Mouse (Mus musculus) heart, embryonic 11.5 days (tissue): ENCODE results near the gene Tent4b. TPM values are rescaled to one million over a fixed set of nuclear protein-coding genes. Genes with fewer than 3 reads are reported as not detected.
A peak's percentile ranks its signal among the peaks of the same experiment; 100 is the strongest.

Experiments
- ATAC-seq: fragments of 200-750 bp; cut with Nextera tagmentation; replicated peaks from 2 replicates; pipeline ENCODE4 v1.8.0; 2017; ENCODE audit warnings: moderate library complexity; ENCODE audit not compliant: insufficient number of reproducible peaks, low FRiP score, low TSS enrichment
- H3K27ac ChIP-seq: fragments of 300-500 bp; sonication (generic); 2 replicates; pipeline ENCODE4 v1.5.1; 2014; ENCODE audit warnings: mild to moderate bottlenecking, low read depth, low read length
- H3K27me3 ChIP-seq: fragments of 300-500 bp; sonication (generic); 2 replicates; pipeline ENCODE4 v1.6.1; 2014; ENCODE audit warnings: mild to moderate bottlenecking, low read length, mixed read lengths; ENCODE audit not compliant: control insufficient read depth, insufficient read depth
- H3K36me3 ChIP-seq: fragments of 300-500 bp; sonication (generic); 2 replicates; pipeline ENCODE4 v1.6.1; 2014; ENCODE audit warnings: mild to moderate bottlenecking, low read length, moderate library complexity, mixed read lengths; ENCODE audit not compliant: control insufficient read depth, insufficient read depth
- H3K4me1 ChIP-seq: fragments of 300-500 bp; sonication (generic); 2 replicates; pipeline ENCODE4 v1.6.1; 2014; ENCODE audit warnings: low read length; ENCODE audit not compliant: control insufficient read depth, insufficient read depth
- H3K4me2 ChIP-seq: fragments of 300-500 bp; sonication (generic); 2 replicates; pipeline ENCODE4 v1.6.1; 2014; ENCODE audit warnings: mild to moderate bottlenecking, moderate library complexity
- H3K4me3 ChIP-seq: fragments of 300-500 bp; sonication (generic); 2 replicates; pipeline ENCODE4 v1.5.1; 2014; ENCODE audit warnings: low read depth, low read length
- H3K9ac ChIP-seq: fragments of 300-500 bp; sonication (generic); 2 replicates; pipeline ENCODE4 v1.6.1; 2014; ENCODE audit warnings: mild to moderate bottlenecking, low read depth, low read length, moderate library complexity
- H3K9me3 ChIP-seq: fragments of 300-500 bp; sonication (generic); replicated peaks from 2 replicates; pipeline ENCODE4 v1.6.1; 2016; ENCODE audit warnings: low read length; ENCODE audit not compliant: control insufficient read depth
- WGBS: fragments of 180-500 bp; shearing (Covaris S2); extraction: QIAGEN DNeasy Blood & Tissue Kit; methylation state at CpG from one replicate; pipeline ENCODE4 v1.1.7; 2014; ENCODE audit not compliant: insufficient replicate concordance; 5-methylcytosine and 5-hydroxymethylcytosine counted together
- polyA plus RNA-seq: library from polyadenylated mRNA; unstranded; fragments of >200 nt; fragmentation: Nextera tagmentation; extraction: Ambion mirVana; gene quantifications from 2 replicates; pipeline ENCODE4 v1.2.1, GENCODE M21; 2014

Tent4b gene
- polyA plus RNA-seq, 1 experiment from 2014 or later, result 9.7 TPM

DNA sequence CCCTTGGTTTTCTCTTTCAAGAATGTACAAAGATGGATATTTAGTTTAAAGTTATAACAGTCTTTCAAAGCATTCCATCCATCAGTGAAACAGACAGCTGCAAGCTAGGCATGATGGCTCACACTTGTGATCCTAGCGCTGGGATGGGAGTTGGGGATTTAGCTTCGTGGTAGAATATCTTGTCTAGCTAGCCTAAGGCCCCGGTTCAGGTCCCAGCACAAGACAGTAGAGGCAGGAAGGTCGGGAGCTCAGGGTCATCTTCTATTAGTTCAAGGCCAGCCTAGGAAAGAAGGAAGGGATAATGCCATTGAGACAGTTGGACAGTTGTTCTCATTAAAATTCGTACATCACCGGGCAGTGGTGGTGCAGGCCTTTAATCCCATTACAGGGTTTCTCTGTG is 13.3 kb upstream of the Tent4b start:
- H3K4me2 ChIP-seq, result no peak overlapping the region
- H3K36me3 ChIP-seq, result no peaks in the 10 kb centered on the region
- H3K4me3 ChIP-seq, result no peak overlapping the region
- no peaks in the 10 kb centered on the region for H3K4me1 ChIP-seq
- H3K27ac ChIP-seq, result no peak overlapping the region
- 80% methylated on average over 6 of the region's 6 CpGs for WGBS
- H3K27me3 ChIP-seq, result no peaks in the 10 kb centered on the region
- H3K9ac ChIP-seq, result no peak overlapping the region
- no peaks in the 10 kb centered on the region for H3K9me3 ChIP-seq
- no peak for ATAC-seq

DNA sequence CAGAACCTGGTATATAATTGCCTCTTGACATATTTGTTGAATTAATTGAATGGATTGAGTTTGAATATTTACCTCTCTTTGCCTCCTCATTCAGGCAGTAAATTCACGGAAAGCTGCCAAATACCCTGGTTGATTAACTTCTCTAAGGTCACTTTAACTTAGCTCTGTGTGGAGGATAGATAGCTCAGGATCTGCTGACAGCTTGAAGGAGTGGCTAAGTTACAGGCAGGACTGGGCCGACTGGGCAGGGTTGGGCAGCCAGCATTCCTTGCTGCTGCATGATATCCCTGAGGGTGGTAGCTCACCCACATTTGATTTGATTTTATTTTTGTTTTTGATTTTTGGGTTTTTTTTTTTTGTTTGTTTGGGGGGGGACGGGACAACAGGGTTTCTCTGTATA is 1.7 kb upstream of the Tent4b start:
- no peak overlapping the region for H3K4me3 ChIP-seq
- no peak for ATAC-seq
- H3K9ac ChIP-seq, result no peak overlapping the region
- no peaks in the 10 kb centered on the region for H3K27me3 ChIP-seq
- H3K4me1 ChIP-seq, result peaks cover 18% of the 10 kb centered on the region
- no peaks in the 10 kb centered on the region for H3K36me3 ChIP-seq
- H3K9me3 ChIP-seq, result no peaks in the 10 kb centered on the region
- WGBS, result 20% methylated on average over 3 of the region's 3 CpGs
- H3K4me2 ChIP-seq, result no peak overlapping the region
- H3K27ac ChIP-seq, result no peak overlapping the region

DNA sequence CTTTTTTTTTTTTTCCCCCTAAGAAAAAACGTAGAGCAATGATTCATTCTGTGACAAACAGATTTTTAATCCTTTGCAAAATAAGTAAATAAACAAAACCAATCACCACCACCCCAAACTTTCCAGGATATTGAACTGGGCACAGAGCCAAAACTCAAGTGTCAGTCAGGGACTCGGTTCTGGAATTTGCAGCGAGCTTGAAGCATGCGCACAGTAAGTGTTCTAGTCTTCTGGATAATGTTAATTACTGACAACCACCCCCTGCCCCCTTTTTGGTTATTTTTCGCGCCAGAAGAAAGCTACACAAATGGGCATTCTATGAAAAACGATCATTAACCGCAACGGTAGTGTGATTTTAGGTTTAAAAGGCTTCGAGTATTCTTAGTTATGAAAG is 465 bp upstream of the Tent4b start:
- no peaks in the 10 kb centered on the region for H3K27me3 ChIP-seq
- WGBS, result under 1% methylated on average over 10 of the region's 10 CpGs

DNA sequence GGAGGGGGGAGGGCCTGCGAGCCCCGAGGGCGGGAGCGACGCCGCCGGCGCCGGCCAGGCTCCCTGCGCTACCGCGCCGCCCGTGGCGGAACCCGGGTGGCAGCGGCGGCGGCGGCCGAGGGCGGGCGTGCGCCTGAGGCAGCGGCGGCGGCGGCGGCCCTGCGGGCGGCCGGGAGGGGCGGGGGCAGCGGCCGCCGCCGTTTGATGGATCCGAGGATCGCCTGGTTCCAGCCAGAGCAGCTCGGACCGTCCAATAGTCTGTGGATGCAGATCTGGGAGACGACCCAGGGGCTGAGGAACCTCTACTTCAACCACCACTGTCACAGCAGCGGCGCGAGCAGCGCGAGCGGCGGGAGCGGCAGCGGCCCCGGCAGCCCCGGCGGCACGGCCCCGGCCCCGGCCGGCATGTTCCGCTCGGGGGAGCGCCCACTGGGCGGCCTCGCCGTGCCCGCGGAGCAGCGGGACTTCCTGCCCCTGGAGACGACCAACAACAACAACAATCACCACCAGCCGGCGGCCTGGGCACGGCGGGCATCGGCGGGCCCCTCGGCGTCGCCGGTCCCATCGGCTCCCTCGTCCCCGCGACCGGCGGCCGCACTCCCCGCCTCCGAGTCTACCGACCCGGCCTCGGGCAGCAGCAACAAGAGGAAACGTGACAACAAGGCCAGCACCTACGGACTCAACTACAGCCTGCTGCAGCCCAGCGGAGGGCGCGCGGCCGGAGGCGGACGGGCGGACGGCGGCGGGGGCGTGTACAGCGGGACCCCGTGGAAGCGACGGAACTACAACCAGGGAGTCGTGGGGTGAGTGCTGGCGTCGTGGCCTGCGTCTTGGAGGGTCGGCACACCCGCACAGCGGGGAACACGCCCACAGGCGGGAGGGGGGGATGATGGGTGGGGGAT is 938 bp downstream of the Tent4b start:
- peaks cover 21% of the 10 kb centered on the region for H3K4me1 ChIP-seq
- WGBS, result under 1% methylated on average over 99 of the region's 117 CpGs
- peak overlapping the region; percentile 98 for H3K27ac ChIP-seq
- peak overlapping the region; percentile 83 for H3K4me3 ChIP-seq
- peak overlapping the region; percentile 80 for H3K4me2 ChIP-seq
- H3K9me3 ChIP-seq, result no peaks in the 10 kb centered on the region
- ATAC-seq, result peak; percentile 64
- H3K27me3 ChIP-seq, result no peaks in the 10 kb centered on the region
- H3K9ac ChIP-seq, result peak overlapping the region; percentile 73
- no peaks in the 10 kb centered on the region; the same call in 1 of the 2 replicates for H3K36me3 ChIP-seq

More for the DNA sequence above, 465 bp upstream of the Tent4b start:
- Histone ChIP-seq H3K4me2 (peak overlapping the region; percentile 80), H3K9ac (peak overlapping the region; percentile 73), H3K27ac (peak overlapping the region; percentile 98), H3K4me1 (peaks cover 18% of the 10 kb centered on the region), H3K4me3 (peak overlapping the region; percentile 83), H3K36me3 (no peaks in the 10 kb centered on the region; the same call in 1 of the 2 replicates), H3K9me3 (no peaks in the 10 kb centered on the region)
- ATAC-seq, result no peak

DNA sequence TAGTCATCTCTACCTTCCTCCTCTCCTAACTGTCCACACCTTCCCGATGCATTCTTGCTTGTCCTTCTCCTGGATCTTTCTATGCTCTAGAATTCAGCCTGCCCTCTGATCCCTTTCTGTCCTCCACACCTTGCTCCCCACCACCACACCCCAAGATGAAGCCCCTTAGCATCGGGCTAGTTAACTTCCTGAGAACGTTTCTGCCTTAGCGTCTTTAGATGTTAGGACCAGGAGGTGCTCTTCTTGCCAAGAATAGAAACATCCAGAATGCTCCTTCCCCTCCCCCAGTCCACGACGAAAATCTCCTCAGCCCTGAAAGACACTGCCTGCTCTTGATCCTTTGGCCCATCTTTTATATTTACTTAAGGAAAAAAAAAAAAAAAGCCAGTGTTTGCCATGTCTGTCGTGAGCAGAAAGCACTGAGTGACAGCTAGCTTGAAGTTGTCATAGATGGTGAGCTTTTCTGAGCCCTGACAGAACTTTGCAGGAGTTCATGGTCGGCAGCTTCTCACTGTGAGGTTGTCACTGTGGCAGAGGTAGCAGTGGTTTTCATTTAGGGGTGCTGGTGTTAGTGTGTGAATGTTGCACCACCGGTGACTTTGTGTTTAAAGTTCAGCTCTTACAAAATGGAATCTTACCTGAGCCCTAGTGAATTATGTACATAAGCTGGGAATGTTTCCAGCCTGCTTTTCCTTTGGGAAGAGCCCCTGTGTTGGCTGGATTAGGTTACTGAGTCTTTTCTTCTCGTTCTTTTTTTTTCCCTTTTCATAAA is 1.9 kb downstream of the Tent4b start:
- Histone ChIP-seq H3K4me3 (peak overlapping the region; percentile 83), H3K9me3 (no peaks in the 10 kb centered on the region), H3K4me1 (peaks cover 21% of the 10 kb centered on the region), H3K27me3 (no peaks in the 10 kb centered on the region), H3K4me2 (peak overlapping the region; percentile 80), H3K36me3 (no peaks in the 10 kb centered on the region; the same call in 1 of the 2 replicates), H3K9ac (peak overlapping the region; percentile 73), H3K27ac (no peak overlapping the region)
- no peak for ATAC-seq
- WGBS, result 20% methylated on average over 10 of the region's 10 CpGs

DNA sequence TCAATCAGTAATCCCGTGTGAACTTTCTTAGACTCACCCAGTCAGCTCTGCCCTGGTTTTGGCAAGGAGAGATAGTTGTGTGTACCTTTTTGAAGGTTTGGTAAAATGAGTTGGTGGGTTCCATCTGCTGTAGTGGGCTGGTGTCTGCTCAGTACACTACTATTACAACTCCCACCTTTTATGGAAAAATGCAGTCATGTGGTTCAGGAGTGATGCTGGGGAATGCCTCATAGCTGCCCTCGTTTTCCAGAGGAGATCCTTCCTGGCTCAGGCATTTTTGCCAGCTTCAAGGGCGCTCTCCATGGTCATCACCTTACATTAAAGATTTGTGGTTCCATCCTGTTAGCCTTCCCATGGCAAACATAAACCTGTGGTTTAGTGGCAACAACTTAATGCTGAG is 2.6 kb downstream of the Tent4b start:
- no peak for ATAC-seq
- Histone ChIP-seq H3K4me3 (no peak overlapping the region), H3K4me1 (peaks cover 21% of the 10 kb centered on the region), H3K9ac (no peak overlapping the region), H3K27ac (no peak overlapping the region), H3K27me3 (no peaks in the 10 kb centered on the region), H3K4me2 (peak overlapping the region; percentile 80), H3K9me3 (no peaks in the 10 kb centered on the region), H3K36me3 (no peaks in the 10 kb centered on the region; the same call in 1 of the 2 replicates)
- WGBS, result 39% methylated on average over 3 of the region's 3 CpGs

DNA sequence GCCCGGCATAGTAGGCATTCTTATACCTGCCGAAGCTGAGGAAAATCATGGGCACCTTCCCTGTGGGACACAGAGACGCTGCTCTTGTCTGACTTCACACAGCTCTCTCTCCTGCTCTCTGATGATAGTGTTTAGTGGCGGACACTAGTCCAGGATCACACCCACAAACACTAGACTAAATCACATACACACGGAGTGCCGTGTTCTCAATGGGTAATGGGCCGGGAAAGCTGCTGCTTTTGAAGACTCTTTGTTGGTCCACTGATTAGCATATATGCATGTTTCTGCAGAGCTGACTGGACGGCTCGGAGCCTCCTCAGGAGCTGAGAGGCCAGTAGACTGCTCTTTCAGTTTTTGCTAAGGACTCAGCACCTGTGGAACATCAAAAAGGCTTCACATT is 7.0 kb downstream of the Tent4b start:
- H3K9me3 ChIP-seq, result no peaks in the 10 kb centered on the region
- no peak overlapping the region for H3K4me3 ChIP-seq
- WGBS, result 86% methylated on average over 9 of the region's 9 CpGs
- H3K27ac ChIP-seq, result no peak overlapping the region
- H3K4me2 ChIP-seq, result no peak overlapping the region
- peaks cover 14% of the 10 kb centered on the region for H3K4me1 ChIP-seq
- no peak for ATAC-seq
- H3K27me3 ChIP-seq, result no peaks in the 10 kb centered on the region
- no peaks in the 10 kb centered on the region; the same call in 1 of the 2 replicates for H3K36me3 ChIP-seq
- no peak overlapping the region for H3K9ac ChIP-seq

DNA sequence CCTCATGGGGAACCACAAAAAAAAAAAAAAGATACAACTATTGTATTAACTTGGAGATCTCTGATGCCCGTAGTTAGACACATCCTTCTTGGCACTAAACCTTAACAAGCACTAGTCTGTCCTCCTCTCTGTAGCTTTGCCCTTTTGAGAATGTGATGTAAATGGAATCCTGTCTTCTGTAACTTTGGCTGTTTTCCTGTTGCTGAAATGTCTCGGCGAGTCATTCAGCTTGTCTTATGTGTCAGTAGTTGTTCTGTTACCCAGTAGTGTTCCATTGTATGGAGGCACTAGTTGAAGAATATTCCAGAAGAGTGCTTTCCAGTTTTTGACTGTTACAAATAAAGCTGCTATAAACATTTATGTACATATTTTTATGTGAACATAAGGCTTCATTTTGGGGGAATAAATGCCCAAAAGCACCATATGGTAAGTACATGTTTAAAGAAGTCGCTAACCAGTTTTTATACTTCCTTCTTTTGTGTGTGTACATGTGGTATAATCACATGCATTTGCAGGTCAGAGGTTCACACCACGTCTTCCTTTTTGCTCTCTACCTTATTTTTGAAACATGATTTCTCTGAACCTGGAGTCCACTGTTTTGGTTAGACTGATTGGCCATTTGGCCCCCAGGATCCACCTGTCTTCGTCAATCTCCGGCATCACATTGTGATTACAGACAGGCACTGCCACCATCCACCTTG is 8.3 kb downstream of the Tent4b start:
- no peak overlapping the region for H3K27ac ChIP-seq
- no peak for ATAC-seq
- no peaks in the 10 kb centered on the region; the same call in 1 of the 2 replicates for H3K36me3 ChIP-seq
- H3K4me2 ChIP-seq, result no peak overlapping the region
- no peak overlapping the region for H3K9ac ChIP-seq
- peaks cover 3% of the 10 kb centered on the region; the same call in 1 of the 2 replicates for H3K4me1 ChIP-seq
- H3K4me3 ChIP-seq, result no peak overlapping the region
- no peaks in the 10 kb centered on the region for H3K9me3 ChIP-seq
- WGBS, result 87% methylated on average over 7 of the region's 7 CpGs
- H3K27me3 ChIP-seq, result no peaks in the 10 kb centered on the region
